Mouse (Mus musculus): ENCODE measurements around the gene Uggt1. TPM values are rescaled to one million over a fixed set of nuclear protein-coding genes. Genes with fewer than 3 reads are reported as not detected.

Gene Uggt1
- polyA plus RNA-seq (2017; shearing (Covaris generic)) = 100 to 1,000 TPM in 1 of 2 experiments, 10 to 100 TPM in 1; 78.9 to 103 TPM

DNA sequence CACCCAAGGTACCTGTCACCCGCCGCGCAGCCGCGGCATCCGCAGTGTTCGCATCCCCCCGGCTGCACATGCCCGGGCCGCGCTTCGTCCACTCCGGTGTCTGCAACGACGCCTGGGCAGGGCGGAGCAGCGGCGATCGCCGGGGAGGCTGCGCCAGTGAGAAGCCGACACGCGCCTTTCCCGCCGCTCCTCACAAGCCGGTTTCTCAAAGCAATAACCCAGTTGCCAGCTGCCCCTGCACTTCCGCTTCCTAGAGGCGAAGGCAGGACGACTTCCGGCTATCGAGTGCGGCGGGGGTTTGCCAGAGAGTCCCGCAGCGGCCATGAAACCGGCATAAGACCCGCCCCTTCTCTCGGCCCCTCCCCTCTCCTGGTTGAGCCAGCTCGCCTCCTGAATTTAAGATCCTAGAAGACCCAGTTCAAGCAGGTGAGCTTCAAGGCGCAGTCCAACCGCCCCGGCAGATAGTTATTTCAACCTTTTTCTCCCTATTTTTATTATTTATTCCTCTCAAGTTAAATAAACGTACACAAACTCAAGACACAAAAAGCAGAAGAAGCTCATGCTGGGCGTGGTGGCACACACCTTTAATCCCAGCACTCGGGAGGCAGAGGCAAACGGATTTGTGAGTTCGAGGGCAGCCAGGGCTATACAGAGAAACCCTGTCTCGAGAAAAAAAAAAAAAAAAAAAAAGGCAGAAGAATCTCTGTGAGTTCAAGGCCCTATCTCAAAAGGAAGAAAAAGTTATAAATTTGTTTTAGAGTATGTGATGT, at the start of gene Uggt1:
TSS of gene Uggt1 (minus strand) at position 663 of the 770 bp plus-strand sequence.

DNA sequence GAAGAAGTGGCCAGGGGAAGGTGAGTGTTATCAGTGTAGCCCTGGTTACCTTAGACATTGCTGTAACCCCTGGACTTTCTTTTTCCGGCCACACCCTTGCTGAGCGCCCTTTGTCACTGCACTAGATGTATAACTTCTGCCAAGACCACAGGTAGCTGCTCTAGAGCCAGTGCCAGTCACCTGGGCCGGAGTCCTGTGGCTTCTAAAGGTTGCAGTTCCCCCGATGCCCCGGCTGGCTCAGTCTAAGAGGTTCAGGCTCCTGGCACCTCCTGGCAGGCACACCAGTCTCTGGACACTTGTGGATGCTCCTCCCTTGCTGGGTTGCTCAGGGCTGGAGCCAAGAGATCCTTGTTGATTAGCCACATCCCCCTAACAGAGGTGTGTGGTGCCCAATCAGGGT, 29.9 kb upstream of the Uggt1 start, which contains the start of gene Neurl3:
TSS of gene Neurl3 (minus strand) at position 225 of the 400 bp plus-strand sequence.

Other genes starting within 250 kb of the Uggt1 start
- 10 to 100 TPM; 14.1 to 17.5 TPM for gene Hs6st1, start 176.3 kb downstream of the Uggt1 start, polyA plus RNA-seq (2017; shearing (Covaris generic))
- gene Neurl3, start 30.0 kb upstream of the Uggt1 start, polyA plus RNA-seq (2017; shearing (Covaris generic)) = 100 to 1,000 TPM; 118 to 129 TPM
- gene Arid5a, start 63.0 kb upstream of the Uggt1 start, polyA plus RNA-seq (2017; shearing (Covaris generic)) = 100 to 1,000 TPM; 103 to 151 TPM
- 10 to 100 TPM; 50.8 to 75.9 TPM for gene Kansl3, start 124.5 kb upstream of the Uggt1 start, polyA plus RNA-seq (2017; shearing (Covaris generic))
- gene Fer1l5, start 127.6 kb upstream of the Uggt1 start, polyA plus RNA-seq (2017; shearing (Covaris generic)) = 1 to 10 TPM; 1.2 to 2.5 TPM
- gene Lman2l, start 200.6 kb upstream of the Uggt1 start, polyA plus RNA-seq (2017; shearing (Covaris generic)) = 10 to 100 TPM; 27.8 to 30.6 TPM
- 1 to 10 TPM; 2.4 to 3.1 TPM for gene Cnnm4, start 226.9 kb upstream of the Uggt1 start, polyA plus RNA-seq (2017; shearing (Covaris generic))

Data from inflammation-experienced regulatory T-cells (primary cell).